Mouse (Mus musculus) lung, postnatal 0 days (tissue): Measurements from ENCODE around the gene Olfr218.

Experiments
- CTCF ChIP-seq: IDR thresholded peaks from 2 replicates; pipeline ENCODE4 v1.5.1; 2016; ENCODE audit warnings: antibody characterized with exemption, mild to moderate bottlenecking
- EP300 ChIP-seq: IDR thresholded peaks from 2 replicates; pipeline ENCODE4 v1.6.1; 2016; ENCODE audit warnings: antibody characterized with exemption, mild to moderate bottlenecking, control low read depth

GRCm38 (mm10) chr1:173227081-173227480 lies 29.5 kb downstream of the Olfr218 start, which contains the start of gene Fcer1a:
- TF ChIP-seq CTCF = no peak
- no peak for TF ChIP-seq EP300
